Mouse (Mus musculus) kidney, postnatal 14 days (tissue): ENCODE results near the gene Scgb2b20.
"Not testable (repeated sequence)": the region's sequence is repeated elsewhere in the genome, so short reads cannot be mapped to it uniquely, and the experiment has no call there.

Experiments
- DNase-seq: peaks from one replicate; pipeline ENCODE4 v3.0.0; 2022; ENCODE audit warnings: mixed read lengths

Scgb2b20 gene

GRCm38 (mm10) chr7:33366222-33366621 lies at the start of gene Scgb2b20:
Gene Scgb2b20, minus strand, starts transcription at chr7:33366322.
- not testable (repeated sequence) for DNase-seq

DNA sequence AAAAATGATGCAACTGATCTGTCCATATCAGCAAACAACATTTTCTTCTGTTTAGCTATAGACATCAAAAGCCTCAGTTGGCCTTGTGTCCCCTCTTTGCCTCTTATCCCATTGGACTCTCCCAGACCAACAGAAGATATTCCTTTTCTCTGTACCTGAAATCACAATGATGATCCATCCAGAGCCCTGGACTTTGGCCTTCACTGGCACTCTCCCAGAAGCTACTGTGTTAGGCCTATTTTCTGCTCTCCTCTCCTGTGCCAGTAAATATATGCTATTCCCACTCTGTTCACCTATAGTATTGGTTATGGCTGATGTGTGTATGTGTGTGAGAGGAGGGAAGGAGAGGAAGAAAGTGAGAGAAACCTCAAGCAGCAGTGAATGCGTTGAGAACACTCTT lies 43.6 kb upstream of the Scgb2b20 start:
- not testable (repeated sequence) for DNase-seq

DNA sequence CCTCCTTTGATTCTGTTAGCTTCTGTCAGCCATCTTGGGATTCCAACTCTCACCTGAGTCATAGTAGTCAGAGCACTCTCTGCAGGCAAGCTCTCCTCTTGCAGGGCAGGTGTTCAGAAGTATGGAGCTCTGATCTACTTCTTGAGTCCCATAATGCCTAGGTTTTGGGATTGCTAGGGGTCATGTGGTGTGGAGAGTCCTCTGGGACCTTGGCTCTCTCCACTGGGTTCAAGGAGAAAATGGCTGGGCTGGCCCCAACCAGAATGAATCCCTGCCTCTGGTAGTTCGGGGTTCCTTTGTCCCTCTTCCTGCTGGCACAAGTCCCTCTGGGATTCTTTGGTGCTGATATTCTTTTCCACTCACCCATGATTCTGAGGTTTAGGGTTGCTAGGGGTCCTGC lies 35.5 kb upstream of the Scgb2b20 start:
- no peak for DNase-seq

DNA sequence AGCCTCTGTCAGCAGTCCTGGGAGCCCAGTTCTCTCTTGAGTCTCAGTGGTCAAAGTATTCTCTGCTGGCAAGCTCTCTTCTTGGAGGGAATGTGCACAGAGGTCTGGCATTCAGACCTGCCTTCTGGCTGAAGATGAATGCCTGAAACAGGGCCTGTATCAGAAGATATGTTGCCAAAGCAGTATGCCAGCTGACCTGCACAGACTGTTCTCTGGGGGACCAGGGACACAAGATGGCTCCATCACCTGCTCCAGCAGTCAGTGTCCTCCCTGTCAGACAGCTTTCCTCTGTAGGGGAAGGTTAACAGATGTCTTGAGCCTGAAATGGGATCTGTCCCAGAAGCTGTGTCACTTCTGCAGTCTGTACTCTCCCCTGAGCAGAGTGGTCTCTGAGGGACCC lies 33.6 kb upstream of the Scgb2b20 start:
- DNase-seq: not testable (repeated sequence)

DNA sequence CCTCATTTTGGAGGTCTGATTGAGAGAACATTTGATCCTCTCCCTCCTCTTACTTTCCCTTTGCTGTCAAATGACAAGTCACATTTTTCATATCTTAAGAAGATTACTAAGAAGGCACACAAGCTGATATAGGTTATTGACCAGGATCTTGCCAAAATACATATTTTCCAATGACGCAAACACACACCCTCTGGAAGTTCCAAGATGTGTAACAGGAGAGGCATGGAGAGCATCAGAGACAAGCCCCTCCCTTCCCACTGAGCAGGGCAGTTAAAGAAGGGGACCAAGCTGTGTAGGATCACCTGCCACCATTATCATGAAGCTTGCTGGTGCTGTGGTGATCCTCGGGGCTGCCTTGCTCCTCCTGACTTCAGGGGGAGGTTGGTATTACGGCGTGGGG lies 6.8 kb upstream of the Scgb2b20 start, which contains the start of gene Scgb1b20:
Gene Scgb1b20, plus strand, starts transcription at position 301 of the 400 bp plus-strand sequence.
- not testable (repeated sequence) for DNase-seq
